Mouse (Mus musculus): ENCODE measurements at regions not wholly inside any gene's neighbourhood (a gene's known extent, or its start where the extent isn't known, plus 50 kb on each side); places are given as distances from the start of the nearest gene placed in this dataset.

DNA sequence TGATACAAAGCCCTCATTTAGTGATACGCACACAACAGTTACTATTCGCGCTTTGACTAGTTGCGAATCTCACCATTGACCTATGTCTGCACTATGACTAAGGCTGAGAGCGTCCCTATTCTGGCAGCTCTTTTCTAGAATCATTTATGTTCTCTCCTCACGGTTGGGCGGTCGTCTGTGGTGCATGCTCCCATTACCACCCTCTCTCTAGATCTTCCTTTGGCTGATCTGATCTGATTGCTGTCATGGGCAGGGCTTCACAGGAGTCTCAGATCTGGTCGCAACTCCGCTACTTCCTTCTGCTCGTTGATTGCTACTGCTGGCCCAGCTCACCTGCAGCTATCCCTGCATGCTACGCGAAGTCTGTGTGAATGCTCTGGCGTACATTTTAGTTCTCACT, 239.2 kb upstream of the BC052040 start:
- TF ChIP-seq CTCF (IDR thresholded peaks at IDR 0.05; ENCODE audit: low read depth) (no peak), EP300 (IDR thresholded peaks at IDR 0.05; ENCODE audit: low read depth) (no peak)

Measured in heart, postnatal 0 days (tissue).